Mouse (Mus musculus): ENCODE results near the gene Cpeb3.
A peak's percentile ranks its signal among the peaks of the same experiment; 100 is the strongest.
"Not testable (repeated sequence)": the region's sequence is repeated elsewhere in the genome, so short reads cannot be mapped to it uniquely, and the experiment has no call there.

Gene Cpeb3

DNA sequence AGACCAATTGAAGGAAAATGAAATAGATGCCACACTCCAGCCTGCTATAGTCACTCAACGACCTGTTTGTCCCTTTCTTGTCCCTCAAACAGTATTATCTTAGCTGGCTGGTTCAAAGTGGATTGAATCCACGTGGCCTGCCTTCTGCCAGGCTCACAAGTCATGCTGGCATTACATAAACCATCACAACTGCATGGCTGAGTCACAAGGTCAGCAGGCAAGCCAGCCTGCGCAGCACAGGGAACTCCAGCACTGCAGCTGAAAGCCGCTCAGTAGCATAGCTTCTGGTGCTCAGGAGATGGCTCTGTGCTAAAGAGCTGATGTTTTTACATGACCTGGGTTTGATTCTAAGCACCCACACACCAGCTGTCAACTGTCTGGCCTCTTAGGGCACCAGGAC, 130.3 kb downstream of the Cpeb3 start:
- DNase-seq: no peak

DNA sequence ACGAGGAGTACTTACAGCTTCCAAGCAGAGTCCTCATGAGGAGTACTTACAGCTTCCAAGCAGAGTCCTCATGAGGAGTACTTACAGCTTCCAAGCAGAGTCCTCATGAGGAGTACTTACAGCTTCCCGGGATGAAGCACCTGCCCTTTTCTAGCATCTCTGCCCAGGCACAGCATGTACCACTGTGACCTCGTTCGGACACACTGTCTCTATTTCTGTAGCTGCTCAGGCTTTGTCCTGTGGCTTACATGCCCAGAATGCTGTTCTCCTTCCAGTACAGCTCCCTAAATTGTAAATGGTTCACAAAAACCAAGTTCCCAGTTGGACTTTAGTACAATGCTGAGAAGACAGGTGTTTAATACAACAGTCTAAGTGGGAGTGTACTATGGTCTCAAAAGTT, 131.1 kb downstream of the Cpeb3 start:
- DNase-seq: not testable (repeated sequence)

DNA sequence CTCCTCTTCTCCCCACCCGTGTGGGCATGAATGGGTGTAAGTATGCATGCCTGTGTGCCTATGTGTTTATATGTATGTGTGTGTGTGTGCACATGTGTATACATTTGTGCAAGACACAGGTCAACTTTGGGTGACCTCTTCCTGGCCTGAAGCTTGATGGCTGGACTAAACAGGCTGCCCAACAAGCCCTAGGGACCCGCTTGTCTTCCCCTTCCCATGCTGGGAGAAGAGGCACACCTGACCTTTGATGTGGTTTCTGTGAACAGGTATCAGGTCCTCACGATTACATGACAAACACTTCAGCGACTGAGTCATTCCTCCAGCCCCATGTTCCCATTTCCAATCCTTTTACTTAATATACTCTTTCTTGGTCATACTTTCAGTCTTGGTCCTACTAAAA, 131.8 kb downstream of the Cpeb3 start:
- no peak for DNase-seq

DNA sequence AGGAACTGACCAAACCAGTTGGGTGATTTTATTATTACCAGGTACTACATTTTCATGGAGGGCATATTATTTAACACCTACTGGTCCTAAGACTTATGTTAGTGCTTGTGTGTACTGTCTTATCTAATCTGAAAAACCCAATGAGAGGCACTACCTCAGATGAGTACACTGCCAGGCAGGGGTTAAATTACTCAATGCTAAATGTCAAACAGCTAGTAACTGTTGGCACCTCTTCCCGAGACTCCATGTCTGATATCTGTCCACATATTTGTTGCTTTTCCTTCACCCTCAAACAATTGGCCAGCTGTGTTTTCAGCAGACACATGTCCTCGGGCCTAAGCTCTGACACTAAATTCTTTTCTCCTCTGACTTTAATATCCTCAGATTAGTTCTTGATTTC, 132.3 kb downstream of the Cpeb3 start:
- no peak for DNase-seq

DNA sequence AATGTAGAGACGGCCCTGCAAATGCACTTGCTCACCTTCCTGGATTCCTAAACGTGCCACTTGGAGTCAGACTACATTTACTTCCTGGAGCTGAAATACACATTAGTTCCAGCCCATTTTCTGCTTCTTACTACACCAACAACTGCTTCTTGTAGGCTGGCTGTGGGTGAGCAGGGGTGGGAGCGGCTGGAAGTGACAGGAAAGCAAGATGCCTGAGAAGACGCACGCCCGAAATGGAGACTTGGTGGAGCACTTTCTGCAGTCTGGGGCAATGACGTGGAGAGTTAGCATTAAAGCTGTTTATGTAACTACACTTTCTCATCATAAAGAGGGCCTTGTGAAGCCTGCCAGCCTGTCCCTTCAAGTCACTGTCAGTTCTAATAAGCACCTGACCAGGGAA, 132.7 kb downstream of the Cpeb3 start:
- no peak for DNase-seq

DNA sequence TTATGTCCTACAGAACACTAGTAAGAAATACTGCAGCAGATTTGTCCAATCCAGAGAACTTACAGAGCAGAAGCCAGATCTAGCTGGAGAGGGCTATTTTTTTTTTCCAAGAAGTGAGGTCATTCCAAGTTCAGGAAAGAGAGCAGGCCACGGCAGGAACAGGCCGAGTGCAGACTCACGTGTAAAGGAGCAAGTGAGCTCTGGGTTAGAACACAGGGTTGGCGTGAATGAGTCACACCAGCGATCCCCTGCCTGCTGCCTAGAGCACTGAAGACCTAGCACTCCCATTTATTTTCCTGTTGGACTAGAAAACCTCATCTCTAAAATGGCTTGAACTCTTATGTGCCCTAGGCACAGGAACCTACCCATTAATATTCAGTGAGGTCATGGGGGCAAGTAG, 133.7 kb downstream of the Cpeb3 start:
- no peak for DNase-seq

DNA sequence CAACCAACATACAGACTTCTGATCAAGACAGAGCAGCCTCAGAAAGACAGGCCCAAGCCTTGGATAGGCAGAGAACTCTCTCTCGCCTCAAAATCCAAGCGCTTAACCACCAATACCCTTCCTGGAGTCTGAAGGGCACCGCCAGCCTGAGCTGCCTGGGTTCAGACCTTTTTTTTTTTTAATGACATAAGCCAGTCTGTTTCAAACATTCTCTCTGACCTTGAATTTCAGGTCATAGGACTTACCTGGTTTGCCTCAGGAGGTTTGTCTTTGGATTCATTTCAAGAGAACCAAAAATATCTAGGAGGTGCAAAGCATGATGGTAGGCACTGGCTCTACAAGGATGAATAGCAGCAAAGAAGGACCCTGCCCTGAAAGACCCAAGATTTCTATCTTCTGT, 134.1 kb downstream of the Cpeb3 start:
- no peak for DNase-seq

DNA sequence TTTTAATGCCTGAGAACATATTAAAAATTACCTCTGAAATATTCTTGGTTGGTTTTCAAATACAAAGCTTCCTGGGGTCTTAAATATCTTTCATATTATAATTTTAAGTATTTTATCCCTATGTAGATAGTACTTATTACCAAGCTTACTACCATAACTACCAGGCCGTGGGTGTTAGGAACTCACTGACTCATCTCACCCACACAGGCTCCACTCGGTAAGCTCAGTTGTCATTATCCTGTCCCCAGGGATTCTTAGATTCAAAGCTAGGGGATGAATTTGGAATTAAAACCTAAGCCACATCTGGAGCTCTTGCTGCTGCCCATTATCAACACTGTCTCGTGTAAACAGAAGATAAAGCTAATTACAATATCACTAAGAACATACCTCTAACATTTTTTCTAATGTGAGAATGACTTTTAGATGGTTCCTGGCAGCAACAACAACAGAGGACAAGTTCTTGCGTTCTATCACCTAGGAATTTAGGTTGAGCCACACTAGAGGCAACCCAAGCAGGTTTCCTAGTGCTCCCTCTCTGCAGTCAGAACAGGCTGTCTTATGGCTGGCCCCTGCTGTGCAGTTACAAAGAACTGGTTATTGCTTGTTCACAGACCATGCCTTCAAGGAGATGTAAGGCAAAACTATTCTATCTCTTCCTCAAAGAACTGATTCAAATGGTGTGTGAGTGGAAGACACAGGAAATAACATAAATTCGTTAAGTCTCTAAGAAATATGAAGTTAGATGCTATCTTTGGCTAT, 135.4 kb downstream of the Cpeb3 start:
- no peak for DNase-seq

DNA sequence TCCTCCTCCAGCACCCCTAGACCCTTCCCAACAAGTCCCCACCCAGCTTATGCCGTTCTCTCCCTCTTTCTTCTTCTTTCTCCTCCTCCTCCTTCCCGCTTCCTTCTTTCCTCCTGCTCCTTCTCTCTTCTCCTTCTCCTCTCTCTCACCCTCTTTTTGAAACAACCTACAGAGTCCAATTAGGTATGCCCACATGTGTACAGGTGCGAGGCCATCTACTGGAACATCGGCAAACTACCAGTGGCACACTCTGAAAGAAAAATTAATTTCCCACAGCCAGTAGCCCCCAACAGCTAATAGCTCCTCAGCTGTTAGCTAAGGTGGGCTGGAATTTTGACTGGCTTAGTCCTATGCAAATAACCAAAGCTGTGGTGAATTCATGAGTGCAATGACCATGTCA, 139.2 kb downstream of the Cpeb3 start:
- no peak for DNase-seq

DNA sequence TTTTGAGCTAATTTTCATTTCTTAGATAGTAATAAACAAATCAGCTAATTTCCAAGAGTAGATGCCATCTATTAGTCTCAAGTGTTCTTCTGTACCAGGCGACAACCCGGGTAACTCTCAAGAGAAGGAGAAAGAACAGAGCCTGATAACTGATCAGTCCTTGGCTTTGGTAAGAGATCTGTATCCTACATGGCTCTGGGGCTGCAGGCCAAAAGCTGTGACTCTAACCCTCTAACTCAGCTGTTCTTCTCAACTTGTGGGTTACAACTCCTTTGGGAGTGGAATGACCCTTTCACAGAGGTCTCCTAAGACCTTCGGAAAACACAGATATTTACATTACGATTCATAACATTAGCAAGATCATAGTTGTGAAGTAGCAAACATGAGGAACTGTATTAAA, 148.3 kb downstream of the Cpeb3 start:
- no peak for DNase-seq

DNA sequence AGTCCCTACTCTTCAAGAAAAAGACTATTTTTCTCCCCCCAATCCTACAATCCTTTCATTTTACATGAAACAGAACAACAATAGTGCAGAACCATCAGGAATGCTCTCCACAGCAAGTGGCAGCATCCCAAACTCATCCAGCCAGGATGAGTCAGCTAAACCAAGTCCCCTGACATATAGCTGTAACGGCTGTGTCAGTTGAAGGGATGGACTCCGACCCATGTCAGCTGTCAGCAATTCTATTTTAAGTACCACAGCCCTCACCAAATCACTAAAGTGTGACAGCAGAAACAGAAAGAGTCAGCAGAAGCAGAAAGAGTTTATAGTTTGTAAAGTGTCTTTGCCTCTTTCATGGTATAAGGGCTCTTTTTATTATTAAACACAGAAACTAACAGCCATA, 148.8 kb downstream of the Cpeb3 start:
- DNase-seq: no peak

DNA sequence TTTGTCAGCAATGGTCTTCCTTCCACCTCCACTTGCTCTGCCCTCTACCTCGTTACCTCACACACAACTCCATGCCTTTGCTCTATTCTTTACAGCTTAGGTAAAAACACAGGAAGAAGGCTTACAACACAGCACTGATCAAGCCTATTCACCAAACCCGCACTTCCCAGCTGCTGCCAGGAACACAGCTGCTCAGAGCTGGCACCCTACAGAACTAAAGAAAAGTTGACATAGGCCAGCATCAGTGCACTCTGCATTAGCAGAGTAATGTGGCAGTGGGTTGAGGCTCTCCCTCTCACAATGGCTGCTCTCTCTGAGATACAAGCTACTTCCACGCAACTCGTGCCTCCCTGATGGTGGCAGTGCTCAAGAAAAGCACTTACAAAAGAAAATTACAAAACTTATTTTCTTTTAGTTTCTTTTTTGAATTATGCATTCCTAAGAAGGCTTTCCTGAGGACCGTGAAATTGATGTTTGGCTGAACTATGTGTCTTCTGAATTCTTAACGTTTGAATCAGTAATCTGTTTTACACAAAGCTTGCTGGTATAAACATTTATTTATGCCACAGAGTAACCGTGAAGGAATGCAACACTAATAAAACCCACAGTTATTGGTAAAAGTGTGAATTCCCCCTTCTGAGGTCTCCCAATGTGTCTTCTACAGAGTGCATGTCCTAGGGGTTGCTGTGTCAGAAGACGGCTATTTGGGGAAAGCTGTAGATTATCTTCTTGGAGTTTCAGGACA, 151.1 kb downstream of the Cpeb3 start:
- DNase-seq: no peak

DNA sequence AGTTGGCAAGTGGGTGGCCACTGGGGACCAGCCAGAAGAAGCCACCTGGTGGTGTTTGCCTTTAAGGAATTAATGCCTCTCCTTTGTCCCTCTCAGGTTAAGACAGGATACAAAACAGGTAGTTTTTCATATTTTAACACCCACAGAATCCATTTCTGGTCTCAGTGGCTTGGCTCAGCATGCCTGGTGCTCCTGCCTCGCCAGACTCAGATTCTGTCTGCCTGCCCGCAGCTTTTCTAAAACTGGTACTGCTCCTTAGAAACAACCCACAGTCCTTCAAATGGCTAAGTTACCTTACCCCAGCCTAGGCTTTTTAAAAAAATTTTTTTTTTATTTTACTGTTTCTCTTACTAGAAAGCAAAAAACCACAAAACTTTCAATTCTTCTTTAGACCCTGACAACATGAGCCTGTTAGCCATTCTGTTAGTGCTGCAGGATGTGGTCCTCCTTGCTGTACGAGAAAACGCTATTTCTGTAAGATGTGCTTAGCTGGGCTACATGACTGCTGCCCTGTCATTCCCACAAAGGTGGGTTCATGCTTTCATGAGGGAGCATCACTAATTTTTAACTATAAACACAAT, 152.3 kb downstream of the Cpeb3 start:
- DNase-seq: no peak

DNA sequence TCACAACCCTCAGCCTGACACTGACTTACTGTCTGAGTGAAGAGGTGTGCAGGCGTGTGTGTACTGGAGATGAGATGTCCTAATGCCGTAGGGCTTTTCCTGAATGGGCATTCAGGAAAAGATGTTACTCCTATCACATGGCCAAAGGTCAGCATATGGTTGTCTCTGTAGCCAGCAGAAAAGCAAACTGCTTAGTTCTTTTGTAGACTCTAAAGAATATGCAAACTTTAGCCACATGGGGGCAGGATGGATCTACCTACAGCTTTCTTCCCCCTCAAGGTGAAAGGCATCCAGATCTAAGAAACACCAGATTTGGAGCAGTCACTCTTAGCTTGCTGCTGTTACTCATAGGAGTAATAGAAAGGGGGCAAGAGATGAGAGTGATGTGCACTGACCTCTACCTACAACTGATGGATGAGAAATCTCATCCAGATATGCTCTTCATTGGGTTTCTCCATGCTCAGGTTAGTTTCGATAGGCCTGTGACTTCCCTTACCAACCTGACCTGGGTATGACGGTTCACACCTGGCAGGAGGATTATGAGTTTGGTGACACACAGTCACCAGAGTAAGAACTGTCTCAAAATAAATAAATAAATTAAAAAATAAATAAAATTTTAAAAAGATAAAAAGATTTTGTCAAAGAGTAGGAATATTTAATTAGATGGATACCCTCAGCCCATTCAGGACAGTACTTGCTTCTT, 157.6 kb downstream of the Cpeb3 start:
- peak; percentile 32 for DNase-seq

DNA sequence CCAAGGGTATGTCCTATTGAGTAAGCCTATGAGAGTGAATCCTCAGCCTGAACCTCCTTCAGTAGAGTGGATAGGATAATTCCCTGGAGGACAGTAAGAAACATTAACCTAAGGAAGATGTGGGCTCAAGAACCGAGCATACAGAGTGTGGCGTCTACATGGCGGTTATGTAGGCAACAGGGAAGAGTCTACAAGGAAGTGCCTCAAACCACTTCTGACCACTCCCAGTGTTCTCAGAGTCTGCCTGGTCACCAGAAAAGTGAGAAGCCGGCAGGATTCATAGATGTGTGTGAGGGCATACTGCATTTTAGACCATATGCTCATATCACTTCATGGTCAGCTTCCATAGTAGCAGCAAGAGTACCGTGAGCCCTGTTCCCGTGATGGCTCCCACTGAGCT, 159.9 kb downstream of the Cpeb3 start:
- DNase-seq: no peak

DNA sequence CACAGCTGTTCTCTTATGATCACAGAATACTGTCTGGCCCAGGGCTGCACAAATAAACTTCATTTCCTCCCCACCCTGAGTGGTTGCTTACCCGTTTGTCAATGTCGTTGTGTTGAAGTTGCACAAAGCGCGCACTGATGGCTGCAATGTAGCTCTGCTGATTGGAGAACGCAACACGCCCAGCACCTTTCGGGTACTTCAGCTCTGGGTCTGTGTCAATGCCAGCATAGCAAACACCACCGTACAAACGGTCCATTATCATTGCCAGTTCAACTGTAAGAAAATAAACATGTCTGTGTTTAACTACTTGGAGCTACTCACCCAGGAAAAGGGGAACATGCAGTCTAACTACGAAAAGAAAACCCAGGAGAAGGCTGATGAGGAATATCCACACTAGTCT, 164.0 kb downstream of the Cpeb3 start:
- DNase-seq: no peak

DNA sequence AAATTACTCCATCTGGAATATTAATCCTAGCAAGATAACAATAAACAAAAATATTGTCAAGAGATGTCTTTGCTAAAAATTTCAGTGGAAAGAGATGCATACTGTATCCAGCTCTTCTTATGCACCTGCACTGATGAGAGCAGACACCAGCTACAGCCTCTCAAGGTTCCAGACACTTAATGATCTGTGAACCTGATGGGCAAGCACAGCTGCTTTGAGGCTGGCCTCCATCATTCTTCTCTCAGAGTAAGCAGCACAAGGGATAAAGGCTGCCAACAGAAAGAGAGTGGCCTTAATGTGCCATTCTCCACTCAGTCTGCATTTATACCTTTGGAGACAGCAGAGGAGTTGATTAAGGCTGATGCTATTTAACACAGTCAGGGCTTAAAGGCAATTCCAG, 167.5 kb downstream of the Cpeb3 start:
- DNase-seq: no peak

DNA sequence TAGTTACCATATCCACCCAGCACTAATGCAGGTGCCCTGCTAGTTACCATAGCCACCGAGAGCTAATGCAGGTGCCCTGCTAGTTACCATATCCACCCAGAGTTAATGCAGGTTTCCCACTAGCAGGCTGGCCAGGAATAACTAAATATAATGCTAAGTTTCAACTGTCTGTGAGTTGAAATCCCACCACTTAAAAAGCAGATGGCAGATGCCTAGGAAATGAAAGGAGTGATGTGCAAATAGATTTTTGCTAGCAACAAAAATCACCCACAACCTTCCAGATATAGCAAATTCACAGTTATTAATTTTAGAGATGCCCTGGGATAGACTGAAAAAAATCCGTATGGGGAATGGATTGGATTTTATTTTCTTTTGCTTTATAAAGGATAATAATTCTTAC, 176.0 kb downstream of the Cpeb3 start:
- DNase-seq: no peak

DNA sequence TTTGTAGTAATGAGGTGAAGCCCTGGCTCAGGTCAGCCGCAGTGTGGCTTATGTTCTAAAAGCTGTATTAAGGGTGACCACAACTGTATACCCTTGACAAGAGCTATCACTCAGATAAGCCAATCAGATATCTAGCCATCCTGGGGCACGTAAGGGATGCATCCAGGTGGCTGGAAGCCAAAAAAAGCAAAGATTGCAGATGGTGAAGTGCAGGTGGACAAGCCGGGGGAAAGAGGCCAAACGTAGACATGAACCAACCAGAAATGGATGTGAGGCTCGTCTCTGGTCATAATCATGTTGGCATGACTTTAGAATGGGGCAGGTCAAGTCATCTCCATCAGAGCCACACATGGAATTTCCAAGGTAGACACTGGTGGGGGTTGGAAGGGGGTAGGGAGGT, 177.0 kb downstream of the Cpeb3 start:
- DNase-seq: no peak

DNA sequence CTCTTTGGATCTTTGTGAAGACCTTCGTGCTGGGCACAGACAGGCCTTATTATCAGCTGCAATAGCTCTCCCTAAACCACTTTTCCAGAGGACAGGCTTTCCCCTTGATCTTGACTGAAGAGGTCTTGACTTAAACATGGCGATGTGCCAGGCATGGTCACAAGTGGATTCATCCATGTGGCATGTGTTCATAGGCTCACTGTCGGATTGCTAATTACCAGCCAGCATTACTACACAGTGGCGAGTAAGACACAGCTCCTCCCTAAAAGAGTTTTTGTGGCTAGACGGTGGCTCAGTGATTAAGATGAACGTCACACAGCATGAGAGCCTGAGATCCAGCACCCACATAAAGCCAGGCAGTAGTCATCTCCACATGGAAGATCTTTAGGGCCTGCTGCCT, 178.6 kb downstream of the Cpeb3 start:
- no peak for DNase-seq

DNA sequence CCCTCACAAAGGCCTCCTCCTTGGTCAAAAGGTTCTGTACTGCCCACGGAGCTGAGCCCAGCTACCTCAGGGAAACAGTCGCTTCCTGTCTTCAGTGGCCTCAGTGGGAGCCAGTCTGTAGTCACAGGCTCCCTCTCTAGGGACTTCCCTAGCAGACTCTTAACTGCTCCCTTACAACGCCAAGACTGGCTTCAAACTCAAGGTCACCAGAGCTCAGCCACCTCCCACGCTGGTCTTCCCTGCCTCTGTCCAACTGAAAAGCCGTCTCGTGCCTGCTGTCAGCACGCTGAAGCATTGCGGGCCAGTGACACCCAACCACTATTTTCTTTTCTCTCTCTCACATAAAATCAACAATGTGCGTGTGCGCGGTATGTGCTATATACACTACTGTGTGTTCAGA, 182.0 kb downstream of the Cpeb3 start:
- DNase-seq: no peak

DNA sequence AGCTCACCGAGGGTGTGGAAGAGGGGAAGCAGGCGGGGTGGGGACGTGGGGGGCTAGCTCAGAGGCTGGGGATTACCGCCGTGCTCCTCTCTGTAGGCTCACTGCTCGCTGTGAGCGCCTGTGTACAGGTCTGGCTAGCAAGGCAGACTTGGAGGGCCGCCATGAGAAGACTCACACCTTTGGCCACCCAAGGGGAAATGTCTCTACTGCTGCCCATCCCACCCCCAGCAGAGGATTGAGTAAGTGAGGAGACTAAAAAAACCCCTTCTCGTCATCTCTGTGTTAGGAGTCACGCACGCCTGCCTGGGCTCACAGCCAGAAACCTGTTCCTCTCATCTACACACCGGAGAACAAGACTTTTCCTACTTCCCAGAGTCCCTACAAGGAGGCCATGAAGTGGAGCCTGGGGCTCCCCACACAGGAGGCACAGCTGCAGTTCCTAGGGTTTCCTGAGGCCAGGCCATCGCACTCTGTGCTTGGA, 182.5 kb downstream of the Cpeb3 start:
- no peak for DNase-seq

DNA sequence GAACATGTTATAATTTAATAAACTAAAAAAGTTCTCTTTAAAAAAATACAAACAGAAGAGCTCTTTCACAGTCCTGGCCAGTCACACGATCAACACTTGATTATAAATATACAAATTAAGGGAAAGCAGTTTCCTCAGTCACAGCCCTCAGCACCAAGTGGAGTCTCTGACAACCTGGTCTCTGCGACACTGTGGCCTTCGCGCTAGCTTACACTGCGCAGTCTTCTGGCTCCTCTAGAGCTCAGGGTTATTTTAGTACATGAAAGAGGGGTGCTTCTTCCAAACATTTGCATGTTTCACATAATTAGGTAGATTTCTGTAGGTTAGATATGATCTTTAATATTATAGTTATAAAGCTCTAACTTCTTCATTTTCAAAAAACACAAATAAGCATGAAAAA, 186.3 kb downstream of the Cpeb3 start:
- DNase-seq: no peak

DNA sequence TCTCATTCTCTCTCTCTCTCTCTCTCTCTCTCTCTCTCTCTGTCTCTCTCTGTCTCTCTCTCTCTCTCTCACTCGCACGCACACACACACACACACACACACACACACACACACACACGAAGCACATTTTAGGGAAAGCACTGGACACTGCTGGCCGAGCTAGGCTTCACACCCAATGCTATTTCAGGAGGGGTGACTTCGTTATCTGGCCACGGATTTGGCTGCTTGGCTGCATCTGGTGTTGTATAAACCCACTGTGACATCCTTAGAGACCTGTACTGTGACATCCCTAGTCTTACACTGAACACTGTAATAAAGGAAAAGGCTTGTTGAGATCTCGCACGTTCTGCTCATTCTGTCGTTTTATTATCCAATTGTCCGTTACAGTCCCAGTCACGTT, 187.4 kb downstream of the Cpeb3 start:
- DNase-seq: no peak
